Mouse (Mus musculus): ENCODE results near the gene Lemd1.

GRCm38 (mm10) chr1:132201936-132202335 is 10.7 kb downstream of the Lemd1 start:
- TF ChIP-seq CTCF (IDR thresholded peaks at IDR 0.05; ENCODE audit: low read depth, low read length), result no peak
- TF ChIP-seq POLR2A (IDR thresholded peaks at IDR 0.05; ENCODE audit: extremely low read depth, insufficient read depth, low read length), result no peak
